Mouse (Mus musculus): ENCODE results near the gene Aifm1. TPM values are rescaled to one million over a fixed set of nuclear protein-coding genes. Genes with fewer than 3 reads are reported as not detected.

Aifm1 gene
- polyA plus RNA-seq, 1 experiment, result 28.0 TPM

DNA sequence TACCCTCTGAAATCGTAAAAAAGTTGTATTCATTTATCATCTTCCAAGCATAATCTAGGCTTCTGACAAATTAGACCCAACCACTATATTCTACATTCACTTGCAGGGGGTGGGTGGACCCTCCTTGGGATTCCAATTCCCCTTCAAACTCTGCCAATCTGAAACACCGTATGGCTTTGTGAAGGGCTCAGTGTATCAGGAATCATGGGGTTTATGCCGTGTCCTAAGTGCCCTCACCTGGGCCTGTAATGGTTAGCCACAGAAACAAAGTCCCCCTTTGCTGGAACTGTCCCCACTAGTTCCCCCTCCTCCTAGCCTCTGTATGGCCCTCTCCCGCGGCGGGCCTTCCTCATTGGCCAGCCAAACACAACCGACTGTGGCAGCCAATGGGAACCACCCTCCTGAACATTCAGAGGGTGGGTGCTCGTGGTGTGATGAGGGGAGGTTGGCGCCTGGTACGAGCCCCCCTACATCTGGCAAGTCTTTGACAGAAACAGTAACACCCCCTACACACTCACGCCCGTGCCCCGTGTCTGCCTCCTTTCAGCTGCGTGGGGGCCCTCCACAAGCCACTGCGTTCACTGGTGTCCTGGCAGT, 4.9 kb upstream of the Aifm1 start:
- peak overlapping the region; percentile 87; the same call in 1 of the 2 replicates for H3K27ac ChIP-seq (ENCODE audit: insufficient read depth, low read length)
- TF ChIP-seq POLR2A (IDR thresholded peaks at IDR 0.05; ENCODE audit: extremely low read depth, insufficient read depth, low read length), result 0 out of 2 replicates have a peak, but pooled peaks have one; percentile 18
- TF ChIP-seq CTCF (IDR thresholded peaks at IDR 0.05; ENCODE audit: extremely low read depth, insufficient read depth, low read length), result no peak
- H3K4me1 ChIP-seq (ENCODE audit: control insufficient read depth, insufficient read depth, low read length), result no peaks in the 10 kb centered on the region
- H3K4me3 ChIP-seq (ENCODE audit: insufficient read depth, low read length), result peak overlapping the region; percentile 89

DNA sequence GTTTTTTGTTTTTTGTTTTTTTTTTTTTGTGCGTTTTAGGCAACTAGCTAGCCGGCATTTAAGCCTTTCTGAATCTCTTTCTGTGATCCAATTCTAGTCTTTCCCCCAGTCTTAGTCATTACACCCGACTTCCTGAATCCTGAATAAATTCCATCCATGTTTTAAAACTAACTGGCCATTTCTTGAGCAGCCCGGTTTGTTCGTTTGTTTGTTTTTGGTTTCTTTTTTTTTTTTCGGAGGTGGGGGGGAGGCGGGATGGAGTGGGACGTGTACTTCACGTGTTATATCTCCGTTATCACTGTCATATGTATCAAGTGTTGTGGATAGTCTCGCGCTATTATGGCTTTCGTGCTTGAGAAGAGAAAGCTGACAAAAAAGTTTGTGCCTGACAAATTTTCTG, 461 bp upstream of the Aifm1 start:
- Histone ChIP-seq H3K4me3 (ENCODE audit: insufficient read depth, low read length) (peak overlapping the region; percentile 53), H3K4me1 (ENCODE audit: control insufficient read depth, insufficient read depth, low read length) (no peaks in the 10 kb centered on the region; the same call in 1 of the 2 replicates), H3K27ac (ENCODE audit: insufficient read depth, low read length) (no peak overlapping the region)
- TF ChIP-seq POLR2A (IDR thresholded peaks at IDR 0.05; ENCODE audit: extremely low read depth, insufficient read depth, low read length) (no peak), CTCF (IDR thresholded peaks at IDR 0.05; ENCODE audit: extremely low read depth, insufficient read depth, low read length) (no peak)

DNA sequence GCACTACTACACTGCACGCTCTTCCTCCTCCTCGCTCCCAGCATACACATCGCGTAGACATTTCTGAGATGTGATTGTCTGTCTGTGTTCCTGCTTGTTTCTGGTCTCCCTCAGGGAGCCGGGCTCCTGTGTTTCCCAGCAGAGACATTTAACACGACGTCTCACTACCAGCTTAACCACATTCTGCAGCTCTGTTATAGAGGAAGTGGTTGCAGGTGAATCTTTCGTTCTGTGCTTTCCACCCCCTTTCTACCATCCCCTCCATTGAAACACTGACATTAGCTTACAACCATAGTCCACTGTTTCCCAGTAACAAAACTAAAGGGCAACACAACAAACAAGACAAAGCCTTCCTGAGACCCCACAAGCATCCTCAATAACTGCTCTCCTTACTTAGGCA, 19.6 kb downstream of the Aifm1 start:
- H3K4me3 ChIP-seq (ENCODE audit: insufficient read depth, low read length), result no peak overlapping the region
- H3K27ac ChIP-seq (ENCODE audit: insufficient read depth, low read length), result no peak overlapping the region
- no peaks in the 10 kb centered on the region for H3K4me1 ChIP-seq (ENCODE audit: control insufficient read depth, insufficient read depth, low read length)
- TF ChIP-seq POLR2A (IDR thresholded peaks at IDR 0.05; ENCODE audit: extremely low read depth, insufficient read depth, low read length) (no peak), CTCF (IDR thresholded peaks at IDR 0.05; ENCODE audit: extremely low read depth, insufficient read depth, low read length) (no peak)

DNA sequence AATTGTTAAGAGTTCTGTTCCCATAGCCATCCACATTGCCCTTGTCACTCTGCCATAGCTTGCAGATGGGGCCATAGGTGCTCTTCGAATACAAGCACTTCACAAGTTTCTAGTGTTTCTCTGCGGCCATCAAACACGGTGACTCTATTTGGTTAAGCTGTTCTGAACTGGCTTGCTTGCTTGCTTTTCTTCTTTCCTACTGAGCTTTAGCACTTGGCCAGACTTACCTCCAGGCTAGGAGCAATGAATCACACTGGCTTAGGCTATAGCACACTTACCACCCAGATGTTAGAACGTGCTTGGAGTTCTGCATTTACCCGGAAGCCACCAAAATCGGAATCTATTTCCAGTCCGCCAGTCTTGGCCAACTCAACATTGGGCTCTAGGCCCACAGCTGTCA, 31.7 kb downstream of the Aifm1 start:
- TF ChIP-seq POLR2A (IDR thresholded peaks at IDR 0.05; ENCODE audit: extremely low read depth, insufficient read depth, low read length), result no peak
- TF ChIP-seq CTCF (IDR thresholded peaks at IDR 0.05; ENCODE audit: extremely low read depth, insufficient read depth, low read length), result no peak
- Histone ChIP-seq H3K27ac (ENCODE audit: insufficient read depth, low read length) (no peak overlapping the region), H3K4me1 (ENCODE audit: control insufficient read depth, insufficient read depth, low read length) (no peaks in the 10 kb centered on the region), H3K4me3 (ENCODE audit: insufficient read depth, low read length) (no peak overlapping the region)

DNA sequence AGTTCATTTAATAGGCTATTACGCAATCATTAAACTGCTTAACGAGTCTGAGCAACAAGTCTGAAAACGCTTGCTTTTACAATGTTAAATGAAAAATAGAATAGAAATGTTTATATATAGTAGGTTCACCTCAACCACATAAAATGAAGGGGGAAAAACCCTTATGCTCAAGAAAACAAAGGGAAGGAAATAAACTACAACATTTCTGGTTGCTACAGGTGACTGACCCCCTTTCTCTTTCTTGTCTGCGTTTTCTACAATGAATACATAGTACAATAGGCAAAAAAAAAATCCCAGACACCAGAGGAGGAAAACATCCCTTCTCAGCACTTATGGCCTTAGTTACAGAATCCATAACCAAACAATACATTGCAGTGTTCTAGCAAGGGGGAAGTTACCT, 32.3 kb downstream of the Aifm1 start:
- Histone ChIP-seq H3K27ac (ENCODE audit: insufficient read depth, low read length) (no peak overlapping the region), H3K4me1 (ENCODE audit: control insufficient read depth, insufficient read depth, low read length) (no peaks in the 10 kb centered on the region), H3K4me3 (ENCODE audit: insufficient read depth, low read length) (no peak overlapping the region)
- no peak for TF ChIP-seq CTCF (IDR thresholded peaks at IDR 0.05; ENCODE audit: extremely low read depth, insufficient read depth, low read length)
- no peak for TF ChIP-seq POLR2A (IDR thresholded peaks at IDR 0.05; ENCODE audit: extremely low read depth, insufficient read depth, low read length)

DNA sequence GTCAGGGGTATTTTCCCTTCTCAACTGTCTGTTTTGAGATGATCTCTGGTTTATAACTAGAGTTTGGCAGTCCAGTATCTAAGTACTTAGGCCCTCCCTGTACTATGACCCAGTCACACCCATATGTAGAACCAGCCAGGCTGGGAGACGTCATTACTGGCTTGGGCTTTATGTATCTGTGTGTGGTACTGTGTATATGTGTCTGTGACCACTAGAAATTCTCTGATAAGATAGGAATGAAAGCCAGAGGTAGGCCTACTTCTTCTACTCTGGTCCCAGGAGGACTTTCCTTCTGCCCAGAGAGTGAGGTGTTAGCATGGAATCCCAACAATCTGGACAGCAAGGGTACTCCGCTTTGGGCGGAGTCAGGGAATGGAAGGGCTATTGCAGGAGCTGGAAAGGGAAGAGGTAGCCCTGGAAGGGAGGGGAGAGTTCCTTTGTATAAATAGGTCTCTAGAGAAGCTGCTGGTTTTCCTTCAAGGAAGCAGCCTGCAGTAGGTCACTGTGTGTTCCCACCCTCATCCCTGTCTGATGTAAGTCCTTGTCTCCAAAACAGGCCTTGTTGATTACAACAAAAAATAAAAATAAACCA, 45.9 kb downstream of the Aifm1 start:
- no peak overlapping the region for H3K4me3 ChIP-seq (ENCODE audit: insufficient read depth, low read length)
- H3K4me1 ChIP-seq (ENCODE audit: control insufficient read depth, insufficient read depth, low read length), result no peaks in the 10 kb centered on the region
- no peak overlapping the region for H3K27ac ChIP-seq (ENCODE audit: insufficient read depth, low read length)
- TF ChIP-seq POLR2A (IDR thresholded peaks at IDR 0.05; ENCODE audit: extremely low read depth, insufficient read depth, low read length), result no peak
- TF ChIP-seq CTCF (IDR thresholded peaks at IDR 0.05; ENCODE audit: extremely low read depth, insufficient read depth, low read length), result no peak

DNA sequence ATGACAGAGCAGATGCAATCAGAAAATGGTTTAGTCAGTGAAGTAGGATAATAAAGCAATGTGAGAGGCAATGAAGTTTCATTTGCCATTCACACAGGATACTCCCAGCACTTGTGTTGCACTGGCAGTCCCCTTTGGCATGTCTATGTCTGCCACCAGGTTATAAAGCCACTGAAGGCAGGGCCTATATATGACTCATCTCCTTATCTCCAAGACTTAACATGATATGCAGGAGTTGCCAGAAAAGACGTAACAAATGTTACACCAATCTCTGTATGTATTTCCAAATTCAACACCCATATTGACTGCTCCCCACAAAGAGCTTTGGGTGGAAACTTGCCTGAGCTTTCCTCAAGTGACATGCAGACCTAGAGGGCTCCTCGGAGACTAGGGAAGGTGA, 47.2 kb downstream of the Aifm1 start:
- Histone ChIP-seq H3K4me3 (ENCODE audit: insufficient read depth, low read length) (no peak overlapping the region), H3K4me1 (ENCODE audit: control insufficient read depth, insufficient read depth, low read length) (no peaks in the 10 kb centered on the region), H3K27ac (ENCODE audit: insufficient read depth, low read length) (no peak overlapping the region)
- no peak for TF ChIP-seq POLR2A (IDR thresholded peaks at IDR 0.05; ENCODE audit: extremely low read depth, insufficient read depth, low read length)
- no peak for TF ChIP-seq CTCF (IDR thresholded peaks at IDR 0.05; ENCODE audit: extremely low read depth, insufficient read depth, low read length)

DNA sequence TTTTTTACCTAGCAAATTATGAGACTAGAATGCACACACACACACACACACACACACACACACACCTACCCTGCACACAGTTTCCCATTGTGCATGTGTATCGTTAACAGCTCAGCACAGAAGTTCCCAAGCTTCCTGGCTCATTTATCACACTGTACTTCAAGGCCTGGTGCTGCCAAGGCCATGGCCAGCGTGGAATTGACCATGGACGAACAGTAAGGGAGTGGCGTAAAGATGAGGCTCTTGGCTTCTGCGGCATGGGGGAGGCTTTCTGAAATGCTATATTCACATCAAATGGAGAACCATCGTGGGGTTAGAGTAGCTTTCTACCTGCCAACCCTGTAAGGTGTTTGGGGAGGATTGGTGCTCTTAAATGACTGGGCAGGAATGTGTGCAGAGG, 48.9 kb downstream of the Aifm1 start:
- no peak for TF ChIP-seq CTCF (IDR thresholded peaks at IDR 0.05; ENCODE audit: extremely low read depth, insufficient read depth, low read length)
- TF ChIP-seq POLR2A (IDR thresholded peaks at IDR 0.05; ENCODE audit: extremely low read depth, insufficient read depth, low read length), result no peak
- Histone ChIP-seq H3K4me3 (ENCODE audit: insufficient read depth, low read length) (no peak overlapping the region), H3K4me1 (ENCODE audit: control insufficient read depth, insufficient read depth, low read length) (no peaks in the 10 kb centered on the region), H3K27ac (ENCODE audit: insufficient read depth, low read length) (no peak overlapping the region)

DNA sequence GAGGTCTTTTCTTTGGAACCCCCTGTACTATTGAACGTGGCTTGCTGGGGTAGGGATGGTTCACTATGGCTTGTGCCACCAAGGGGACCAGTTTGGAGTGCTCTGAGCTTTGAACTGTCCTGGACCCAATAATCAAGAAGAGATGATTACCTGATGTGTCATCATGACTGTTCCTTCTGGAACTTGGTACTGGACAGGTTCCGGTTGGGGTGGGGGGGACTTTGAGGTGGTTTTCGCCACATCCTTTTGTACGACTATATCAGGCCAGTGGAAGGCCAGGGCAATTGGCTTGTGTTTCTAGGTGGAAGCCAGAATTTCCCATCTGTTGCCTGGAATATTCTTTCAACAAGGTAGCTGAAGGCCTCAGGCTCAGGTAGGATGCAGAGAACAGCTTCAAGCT, 49.7 kb downstream of the Aifm1 start:
- H3K4me3 ChIP-seq (ENCODE audit: insufficient read depth, low read length), result no peak overlapping the region
- H3K4me1 ChIP-seq (ENCODE audit: control insufficient read depth, insufficient read depth, low read length), result no peaks in the 10 kb centered on the region
- no peak for TF ChIP-seq CTCF (IDR thresholded peaks at IDR 0.05; ENCODE audit: extremely low read depth, insufficient read depth, low read length)
- no peak for TF ChIP-seq POLR2A (IDR thresholded peaks at IDR 0.05; ENCODE audit: extremely low read depth, insufficient read depth, low read length)
- no peak overlapping the region for H3K27ac ChIP-seq (ENCODE audit: insufficient read depth, low read length)

DNA sequence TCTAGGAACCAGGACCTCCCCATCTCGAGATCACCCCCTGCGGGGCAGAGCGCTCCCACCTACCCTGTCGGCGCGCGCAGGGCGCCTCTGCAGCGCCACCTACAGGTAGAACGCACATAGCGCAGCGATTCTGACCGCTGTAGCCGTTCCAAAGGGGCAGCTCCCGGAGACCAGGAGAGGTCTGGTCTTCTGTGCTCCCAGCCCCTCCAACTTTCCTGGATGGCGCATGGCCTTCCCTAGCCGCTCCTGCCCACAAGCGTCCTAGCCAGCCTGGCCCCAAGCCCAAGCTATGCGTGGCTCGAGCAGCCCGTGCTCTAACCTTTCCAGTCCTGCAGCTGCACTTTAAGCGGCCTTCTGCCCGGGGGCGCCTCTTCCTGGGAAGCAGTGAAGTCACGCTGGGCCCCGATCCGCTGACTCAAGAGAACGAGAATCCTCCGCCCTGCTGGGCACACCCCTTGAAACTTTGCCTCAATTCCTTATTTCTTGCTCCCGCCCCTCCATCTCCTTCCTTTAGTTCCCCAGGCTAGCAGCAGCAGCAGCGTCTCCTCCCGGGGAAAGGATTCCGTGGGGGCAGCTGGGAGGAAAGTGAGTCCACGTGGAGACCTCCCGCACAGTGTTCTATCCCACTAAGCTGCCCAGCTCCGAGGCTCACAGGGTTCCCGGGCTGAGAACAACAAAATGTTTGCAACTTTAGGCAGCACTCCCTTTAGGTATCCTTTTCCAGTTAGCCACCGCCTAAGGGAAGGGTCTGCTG, 50.4 kb downstream of the Aifm1 start, which contains the start of gene Elf4:
Elf4 (minus strand) TSS at position 379 of the 754 bp plus-strand sequence.
- Histone ChIP-seq H3K27ac (ENCODE audit: insufficient read depth, low read length) (no peak within 1 kb of the TSS), H3K4me3 (ENCODE audit: insufficient read depth, low read length) (peak within 1 kb of the TSS; percentile 40), H3K4me1 (ENCODE audit: control insufficient read depth, insufficient read depth, low read length) (no peaks in the 10 kb centered on the region)
- TF ChIP-seq POLR2A (IDR thresholded peaks at IDR 0.05; ENCODE audit: extremely low read depth, insufficient read depth, low read length) (no peak), CTCF (IDR thresholded peaks at IDR 0.05; ENCODE audit: extremely low read depth, insufficient read depth, low read length) (peak; percentile 61)
